Mouse (Mus musculus): Measurements from ENCODE around the gene Gm20479. TPM values are rescaled to one million over a fixed set of nuclear protein-coding genes. Genes with fewer than 3 reads are reported as not detected.

Gene Gm20479
- total RNA-seq, 1 experiment from 2014 or later: not detected

GRCm38 (mm10) chr7:27328161-27328560, 29.1 kb downstream of the Gm20479 start:
- no peak for ATAC-seq (replicated peaks in 1 of 2; ENCODE audit: insufficient read depth in 1 of 2, low FRiP score in 2 of 2, low TSS enrichment in 1 of 2, low read depth in 1 of 2, poor library complexity in 2 of 2, severe bottlenecking in 2 of 2)

- ATAC-seq (replicated peaks in 1 of 2; ENCODE audit: insufficient read depth in 1 of 2, low FRiP score in 2 of 2, low TSS enrichment in 1 of 2, low read depth in 1 of 2, poor library complexity in 2 of 2, severe bottlenecking in 2 of 2): no peak
Observed at GRCm38 (mm10) chr7:27327500-27327899, 29.7 kb downstream of the Gm20479 start.

GRCm38 (mm10) chr7:27326101-27326880, 30.9 kb downstream of the Gm20479 start:
- ATAC-seq (replicated peaks in 1 of 2; ENCODE audit: insufficient read depth in 1 of 2, low FRiP score in 2 of 2, low TSS enrichment in 1 of 2, low read depth in 1 of 2, poor library complexity in 2 of 2, severe bottlenecking in 2 of 2): no peak

GRCm38 (mm10) chr7:27325697-27326096, 31.5 kb downstream of the Gm20479 start:
- peak in 1 of 2 experiments; percentile 20; a peak in 2 of 4 replicates for ATAC-seq (replicated peaks in 1 of 2; ENCODE audit: insufficient read depth in 1 of 2, low FRiP score in 2 of 2, low TSS enrichment in 1 of 2, low read depth in 1 of 2, poor library complexity in 2 of 2, severe bottlenecking in 2 of 2)

- ATAC-seq (replicated peaks in 1 of 2; ENCODE audit: insufficient read depth in 1 of 2, low FRiP score in 2 of 2, low TSS enrichment in 1 of 2, low read depth in 1 of 2, poor library complexity in 2 of 2, severe bottlenecking in 2 of 2): no peak
Observed at GRCm38 (mm10) chr7:27324928-27325327, 32.3 kb downstream of the Gm20479 start.

GRCm38 (mm10) chr7:27324161-27324560, 33.1 kb downstream of the Gm20479 start:
- no peak for ATAC-seq (replicated peaks in 1 of 2; ENCODE audit: insufficient read depth in 1 of 2, low FRiP score in 2 of 2, low TSS enrichment in 1 of 2, low read depth in 1 of 2, poor library complexity in 2 of 2, severe bottlenecking in 2 of 2)

- ATAC-seq (replicated peaks in 1 of 2; ENCODE audit: insufficient read depth in 1 of 2, low FRiP score in 2 of 2, low TSS enrichment in 1 of 2, low read depth in 1 of 2, poor library complexity in 2 of 2, severe bottlenecking in 2 of 2): no peak
Observed at GRCm38 (mm10) chr7:27323001-27323400, 34.2 kb downstream of the Gm20479 start.

- ATAC-seq (replicated peaks in 1 of 2; ENCODE audit: insufficient read depth in 1 of 2, low FRiP score in 2 of 2, low TSS enrichment in 1 of 2, low read depth in 1 of 2, poor library complexity in 2 of 2, severe bottlenecking in 2 of 2): no peak
Observed at GRCm38 (mm10) chr7:27322291-27322690, 34.9 kb downstream of the Gm20479 start.

GRCm38 (mm10) chr7:27319411-27319810, 37.8 kb downstream of the Gm20479 start:
- no peak for ATAC-seq (replicated peaks in 1 of 2; ENCODE audit: insufficient read depth in 1 of 2, low FRiP score in 2 of 2, low TSS enrichment in 1 of 2, low read depth in 1 of 2, poor library complexity in 2 of 2, severe bottlenecking in 2 of 2)

- peak in 1 of 2 experiments; percentile 32; a peak in 1 of 4 replicates for ATAC-seq (replicated peaks in 1 of 2; ENCODE audit: insufficient read depth in 1 of 2, low FRiP score in 2 of 2, low TSS enrichment in 1 of 2, low read depth in 1 of 2, poor library complexity in 2 of 2, severe bottlenecking in 2 of 2)
Observed at GRCm38 (mm10) chr7:27315958-27316357, 41.3 kb downstream of the Gm20479 start.

GRCm38 (mm10) chr7:27314393-27314792, 42.8 kb downstream of the Gm20479 start:
- ATAC-seq (replicated peaks in 1 of 2; ENCODE audit: insufficient read depth in 1 of 2, low FRiP score in 2 of 2, low TSS enrichment in 1 of 2, low read depth in 1 of 2, poor library complexity in 2 of 2, severe bottlenecking in 2 of 2): no peak

GRCm38 (mm10) chr7:27311651-27312284, 45.5 kb downstream of the Gm20479 start:
- no peak for ATAC-seq (replicated peaks in 1 of 2; ENCODE audit: insufficient read depth in 1 of 2, low FRiP score in 2 of 2, low TSS enrichment in 1 of 2, low read depth in 1 of 2, poor library complexity in 2 of 2, severe bottlenecking in 2 of 2)

- ATAC-seq (replicated peaks in 1 of 2; ENCODE audit: insufficient read depth in 1 of 2, low FRiP score in 2 of 2, low TSS enrichment in 1 of 2, low read depth in 1 of 2, poor library complexity in 2 of 2, severe bottlenecking in 2 of 2): no peak
Observed at GRCm38 (mm10) chr7:27310996-27311535, 46.2 kb downstream of the Gm20479 start.

GRCm38 (mm10) chr7:27310306-27310705, 46.9 kb downstream of the Gm20479 start:
- ATAC-seq (replicated peaks in 1 of 2; ENCODE audit: insufficient read depth in 1 of 2, low FRiP score in 2 of 2, low TSS enrichment in 1 of 2, low read depth in 1 of 2, poor library complexity in 2 of 2, severe bottlenecking in 2 of 2): peak; percentile 50 to 68

GRCm38 (mm10) chr7:27309832-27310231, 47.4 kb downstream of the Gm20479 start:
- no peak for ATAC-seq (replicated peaks in 1 of 2; ENCODE audit: insufficient read depth in 1 of 2, low FRiP score in 2 of 2, low TSS enrichment in 1 of 2, low read depth in 1 of 2, poor library complexity in 2 of 2, severe bottlenecking in 2 of 2)

- ATAC-seq (replicated peaks in 1 of 2; ENCODE audit: insufficient read depth in 1 of 2, low FRiP score in 2 of 2, low TSS enrichment in 1 of 2, low read depth in 1 of 2, poor library complexity in 2 of 2, severe bottlenecking in 2 of 2): no peak
Observed at GRCm38 (mm10) chr7:27308821-27309549, 48.2 kb downstream of the Gm20479 start.

GRCm38 (mm10) chr7:27307551-27307950, 49.7 kb downstream of the Gm20479 start:
- ATAC-seq (replicated peaks in 1 of 2; ENCODE audit: insufficient read depth in 1 of 2, low FRiP score in 2 of 2, low TSS enrichment in 1 of 2, low read depth in 1 of 2, poor library complexity in 2 of 2, severe bottlenecking in 2 of 2): peak in 1 of 2 experiments; percentile 46; a peak in 1 of 4 replicates

Data from hematopoietic stem cell, adult 5-6 weeks (primary cell).